Mouse (Mus musculus) frontal cortex, adult 2 months (tissue): ENCODE measurements around the gene Mbnl2. TPM values are rescaled to one million over a fixed set of nuclear protein-coding genes. Genes with fewer than 3 reads are reported as not detected.

Experiments used
- DNase-seq, 2 experiments: peaks; one replicate each; pipeline ENCODE4 v3.0.0; 2022; ENCODE audit warnings: low spot score in 1 of 2; ENCODE audit errors: extremely low spot score in 1 of 2
- polyA plus RNA-seq: library from polyadenylated mRNA; depleted of rRNA; stranded (reverse); fragments of >200 nt; gene quantifications from 2 replicates; pipeline ENCODE4 v1.2.3, GENCODE M21; 2012

Mbnl2 gene
- polyA plus RNA-seq, 1 experiment: 118 TPM

GRCm38 (mm10) chr14:120377192-120377591 lies 101.7 kb downstream of the Mbnl2 start:
- DNase-seq: no peak

GRCm38 (mm10) chr14:120378002-120378401 lies 102.5 kb downstream of the Mbnl2 start:
- DNase-seq: no peak

- DNase-seq: no peak
Measured at GRCm38 (mm10) chr14:120379716-120380115, 104.2 kb downstream of the Mbnl2 start.

- no peak for DNase-seq
Measured at GRCm38 (mm10) chr14:120381378-120382134, 106.1 kb downstream of the Mbnl2 start.

GRCm38 (mm10) chr14:120382179-120382578 lies 106.7 kb downstream of the Mbnl2 start:
- DNase-seq: no peak

GRCm38 (mm10) chr14:120383186-120383851 lies 107.8 kb downstream of the Mbnl2 start:
- DNase-seq: no peak

GRCm38 (mm10) chr14:120384615-120385014 lies 109.1 kb downstream of the Mbnl2 start:
- no peak for DNase-seq

GRCm38 (mm10) chr14:120387293-120387692 lies 111.8 kb downstream of the Mbnl2 start:
- peak in 1 of 2 experiments; percentile 53 for DNase-seq

GRCm38 (mm10) chr14:120388818-120389691 lies 113.6 kb downstream of the Mbnl2 start:
- peak in 1 of 2 experiments; percentile 51 for DNase-seq

GRCm38 (mm10) chr14:120390231-120390944 lies 114.9 kb downstream of the Mbnl2 start:
- DNase-seq: no peak

GRCm38 (mm10) chr14:120391701-120392100 lies 116.2 kb downstream of the Mbnl2 start:
- DNase-seq: peak; percentile 49 to 80

GRCm38 (mm10) chr14:120392441-120392840 lies 117.0 kb downstream of the Mbnl2 start:
- DNase-seq: no peak

- no peak for DNase-seq
Measured at GRCm38 (mm10) chr14:120393441-120393840, 118.0 kb downstream of the Mbnl2 start.

GRCm38 (mm10) chr14:120394216-120394615 lies 118.7 kb downstream of the Mbnl2 start:
- DNase-seq: no peak

GRCm38 (mm10) chr14:120394827-120395226 lies 119.4 kb downstream of the Mbnl2 start:
- DNase-seq: no peak

GRCm38 (mm10) chr14:120395501-120395900 lies 120.0 kb downstream of the Mbnl2 start:
- no peak for DNase-seq

GRCm38 (mm10) chr14:120397871-120398647 lies 122.6 kb downstream of the Mbnl2 start:
- DNase-seq: peak; percentile 52 to 90

- DNase-seq: no peak
Measured at GRCm38 (mm10) chr14:120399614-120400013, 124.1 kb downstream of the Mbnl2 start.

- DNase-seq: no peak
Measured at GRCm38 (mm10) chr14:120401158-120401557, 125.7 kb downstream of the Mbnl2 start.

- DNase-seq: no peak
Measured at GRCm38 (mm10) chr14:120402715-120403114, 127.2 kb downstream of the Mbnl2 start.
